Mouse (Mus musculus) hindbrain, embryonic 11.5 days (tissue): ENCODE results near the gene Ndufs8. TPM values are rescaled to one million over a fixed set of nuclear protein-coding genes. Genes with fewer than 3 reads are reported as not detected.

Experiments
- ATAC-seq: fragments of 200-750 bp; cut with Nextera tagmentation; 2 replicates; pipeline ENCODE4 v1.8.0; 2017; ENCODE audit warnings: mild to moderate bottlenecking, moderate TSS enrichment, moderate library complexity; ENCODE audit not compliant: low FRiP score
- DNase-seq: peaks from one replicate; pipeline ENCODE4 v3.0.0-alpha.2; 2015; ENCODE audit warnings: low spot score
- H3K27ac ChIP-seq: fragments of 300-500 bp; sonication (generic); 2 replicates; pipeline ENCODE4 v1.5.1; 2014; ENCODE audit warnings: mild to moderate bottlenecking, low read depth, low read length
- H3K27me3 ChIP-seq: fragments of 300-500 bp; sonication (generic); 2 replicates; pipeline ENCODE4 v1.6.1; 2014; ENCODE audit warnings: mild to moderate bottlenecking, low read length, moderate library complexity, mixed read lengths; ENCODE audit not compliant: control insufficient read depth, insufficient read depth
- H3K36me3 ChIP-seq: fragments of 300-500 bp; sonication (generic); 2 replicates; pipeline ENCODE4 v1.6.1; 2014; ENCODE audit warnings: mild to moderate bottlenecking, low read length, moderate library complexity, mixed read lengths; ENCODE audit not compliant: control insufficient read depth, insufficient read depth
- H3K4me1 ChIP-seq: fragments of 300-500 bp; sonication (generic); replicated peaks from 2 replicates; pipeline ENCODE4 v1.6.1; 2014; ENCODE audit warnings: low read length, mixed read lengths; ENCODE audit not compliant: control insufficient read depth, insufficient read depth
- H3K4me2 ChIP-seq: fragments of 300-500 bp; sonication (generic); replicated peaks from 2 replicates; pipeline ENCODE4 v1.6.1; 2014; ENCODE audit warnings: mild to moderate bottlenecking, low read depth, low read length
- H3K4me3 ChIP-seq: fragments of 300-500 bp; sonication (generic); 2 replicates; pipeline ENCODE4 v1.5.1; 2014; ENCODE audit warnings: low read depth, low read length
- H3K9ac ChIP-seq: fragments of 300-500 bp; sonication (generic); 2 replicates; pipeline ENCODE4 v1.6.1; 2014; ENCODE audit warnings: low read depth, low read length
- H3K9me3 ChIP-seq: fragments of 300-500 bp; sonication (generic); 2 replicates; pipeline ENCODE4 v1.6.1; 2016; ENCODE audit warnings: low read length; ENCODE audit not compliant: control insufficient read depth
- WGBS: fragments of 180-500 bp; shearing (Covaris S2); extraction: QIAGEN DNeasy Blood & Tissue Kit; methylation state at CpG from one replicate; pipeline ENCODE4 v1.1.7; 2014; 5-methylcytosine and 5-hydroxymethylcytosine counted together
- polyA plus RNA-seq: library from polyadenylated mRNA; unstranded; fragments of >200 nt; fragmentation: Nextera tagmentation; extraction: Ambion mirVana; gene quantifications from 2 replicates; pipeline ENCODE4 v1.2.1, GENCODE M21; 2014

Ndufs8 gene
- polyA plus RNA-seq, 1 experiment from 2014 or later = 240 TPM

- Histone ChIP-seq H3K4me2 (peak overlapping the region; percentile 67), H3K27me3 (0 out of 2 replicates have a peak, but pooled peaks cover 3% of the 10 kb centered on the region), H3K9me3 (no peaks in the 10 kb centered on the region), H3K27ac (no peak overlapping the region), H3K4me1 (peaks cover 2% of the 10 kb centered on the region; the same call in 1 of the 2 replicates), H3K9ac (peak overlapping the region; percentile 45), H3K36me3 (no peaks in the 10 kb centered on the region), H3K4me3 (peak overlapping the region; percentile 39)
- WGBS = 9% methylated on average over 22 of the region's 22 CpGs
- ATAC-seq (no peak), DNase-seq (no peak)
Measured at GRCm38 (mm10) chr19:3935896-3936850, 23.6 kb upstream of the Ndufs8 start.

GRCm38 (mm10) chr19:3935032-3935895 is 22.7 kb upstream of the Ndufs8 start, which contains the start of gene Unc93b1:
Gene Unc93b1, plus strand, starts transcription at chr19:3935186.
- Histone ChIP-seq H3K27ac (no peak within 1 kb of the TSS), H3K9me3 (no peaks in the 10 kb centered on the region), H3K36me3 (no peaks in the 10 kb centered on the region), H3K4me2 (peak within 1 kb of the TSS; percentile 67), H3K4me3 (peak within 1 kb of the TSS; percentile 39), H3K4me1 (peaks cover 2% of the 10 kb centered on the region; the same call in 1 of the 2 replicates), H3K27me3 (0 out of 2 replicates have a peak, but pooled peaks cover 3% of the 10 kb centered on the region), H3K9ac (peak within 1 kb of the TSS; percentile 45)
- 6% methylated on average over 39 of the region's 42 CpGs for WGBS
- peak; percentile 81 for ATAC-seq
- DNase-seq = peak; percentile 62

GRCm38 (mm10) chr19:3931716-3932115 is 19.1 kb upstream of the Ndufs8 start:
- no peak for ATAC-seq
- no peak overlapping the region for H3K27ac ChIP-seq
- 91% methylated on average over 9 of the region's 9 CpGs for WGBS
- no peaks in the 10 kb centered on the region for H3K9me3 ChIP-seq
- H3K36me3 ChIP-seq = no peaks in the 10 kb centered on the region
- H3K4me2 ChIP-seq = no peak overlapping the region
- no peak for DNase-seq
- H3K9ac ChIP-seq = no peak overlapping the region
- peaks cover 2% of the 10 kb centered on the region; the same call in 1 of the 2 replicates for H3K4me1 ChIP-seq
- H3K27me3 ChIP-seq = 0 out of 2 replicates have a peak, but pooled peaks cover 3% of the 10 kb centered on the region
- H3K4me3 ChIP-seq = no peak overlapping the region

GRCm38 (mm10) chr19:3930262-3931057 is 17.9 kb upstream of the Ndufs8 start:
- Histone ChIP-seq H3K4me2 (no peak overlapping the region), H3K4me1 (peaks cover 2% of the 10 kb centered on the region; the same call in 1 of the 2 replicates), H3K9me3 (no peaks in the 10 kb centered on the region), H3K27ac (no peak overlapping the region), H3K4me3 (no peak overlapping the region), H3K36me3 (no peaks in the 10 kb centered on the region), H3K9ac (no peak overlapping the region), H3K27me3 (no peaks in the 10 kb centered on the region)
- DNase-seq = no peak
- WGBS = 78% methylated on average over 21 of the region's 21 CpGs
- no peak for ATAC-seq

GRCm38 (mm10) chr19:3929211-3929941 is 16.8 kb upstream of the Ndufs8 start, which contains the start of gene Aldh3b1:
Gene Aldh3b1, minus strand, starts transcription at chr19:3929808.
- H3K4me1 ChIP-seq = no peaks in the 10 kb centered on the region
- H3K9ac ChIP-seq = no peak within 1 kb of the TSS
- no peaks in the 10 kb centered on the region for H3K36me3 ChIP-seq
- no peak within 1 kb of the TSS for H3K4me2 ChIP-seq
- H3K4me3 ChIP-seq = no peak within 1 kb of the TSS
- H3K27me3 ChIP-seq = no peaks in the 10 kb centered on the region
- ATAC-seq (no peak), DNase-seq (no peak)
- WGBS = 63% methylated on average over 12 of the region's 12 CpGs
- H3K27ac ChIP-seq = 0 out of 2 replicates have a peak within 1 kb of the TSS, but pooled peaks have one; percentile 10
- H3K9me3 ChIP-seq = no peaks in the 10 kb centered on the region

- no peak for ATAC-seq
- Histone ChIP-seq H3K36me3 (no peaks in the 10 kb centered on the region), H3K27me3 (no peaks in the 10 kb centered on the region), H3K4me2 (no peak overlapping the region), H3K4me3 (no peak overlapping the region), H3K4me1 (no peaks in the 10 kb centered on the region), H3K9ac (no peak overlapping the region), H3K27ac (no peak overlapping the region), H3K9me3 (no peaks in the 10 kb centered on the region)
- DNase-seq = no peak
- WGBS = 91% methylated on average over 4 of the region's 4 CpGs
Measured at GRCm38 (mm10) chr19:3928779-3929178, 16.2 kb upstream of the Ndufs8 start.

GRCm38 (mm10) chr19:3927989-3928388 is 15.4 kb upstream of the Ndufs8 start:
- WGBS = 87% methylated on average over 4 of the region's 4 CpGs
- no peak for DNase-seq
- no peaks in the 10 kb centered on the region for H3K9me3 ChIP-seq
- H3K4me2 ChIP-seq = no peak overlapping the region
- no peaks in the 10 kb centered on the region for H3K36me3 ChIP-seq
- no peaks in the 10 kb centered on the region for H3K27me3 ChIP-seq
- no peak overlapping the region for H3K4me3 ChIP-seq
- no peak for ATAC-seq
- H3K27ac ChIP-seq = no peak overlapping the region
- H3K4me1 ChIP-seq = 0 out of 2 replicates have a peak, but pooled peaks cover 3% of the 10 kb centered on the region
- no peak overlapping the region for H3K9ac ChIP-seq
